12 mouse cellular contexts compared by ENCODE assay signal in genomic region chr19:44640551-44640950, GRCm38 (mm10).
A peak's percentile ranks its signal among the peaks of the same experiment; 100 is the strongest.
DNase-seq lines count a peak whose midpoint lies in the region; ATAC-seq and TF ChIP-seq lines count a peak whose summit lies in the region.
"Had no signal": no experiment of that assay in that cellular context is flagged by ENCODE, and none has a peak within 500 bp of the region (broad histone marks: within the 10 kb centered on the region; RNA-seq: fewer than 3 reads in every experiment).

No protein-coding gene starts in this region.

- TF ChIP-seq EP300 in ES-Bruce4 (IDR thresholded peaks at IDR 0.05; ENCODE audit: insufficient read depth, low read depth, low read length): no peak

- no peak overlapping the region for H3K27ac ChIP-seq in heart, embryonic 11.5 days (ENCODE audit: low read depth, low read length)
- H3K27ac ChIP-seq in ES-Bruce4 (ENCODE audit: insufficient read depth, low read length): no peak overlapping the region
- peak overlapping the region; percentile 81; the same call in 1 of the 2 replicates for H3K27ac ChIP-seq in hindbrain, embryonic 10.5 days
- H3K27ac ChIP-seq in midbrain, embryonic 10.5 days (replicated peaks): peak overlapping the region; percentile 75
- H3K27ac ChIP-seq: liver, embryonic 14.5 days had no signal

- no peak for DNase-seq in heart, postnatal 10 days
- DNase-seq in hindbrain, embryonic 10.5 days (ENCODE audit: low spot score): no peak
- no peak for DNase-seq in midbrain, embryonic 10.5 days (ENCODE audit: low spot score)
- no peak for DNase-seq in gastrocnemius, postnatal 10 days
- DNase-seq in frontal cortex, postnatal 25 days (ENCODE audit: low spot score in 2 of 2): no peak

- peaks cover 5% of the 10 kb centered on the region; the same call in 1 of the 2 replicates for H3K4me1 ChIP-seq in heart, embryonic 11.5 days (ENCODE audit: control insufficient read depth, insufficient read depth, low read length)
- no peaks in the 10 kb centered on the region for H3K4me1 ChIP-seq in ES-Bruce4 (ENCODE audit: control insufficient read depth, insufficient read depth, low read length)
- H3K4me1 ChIP-seq in hindbrain, embryonic 10.5 days (replicated peaks): peaks cover 26% of the 10 kb centered on the region
- H3K4me1 ChIP-seq in midbrain, embryonic 10.5 days: peaks cover 16% of the 10 kb centered on the region

- peak overlapping the region; percentile 33 for H3K4me3 ChIP-seq in heart, embryonic 11.5 days (ENCODE audit: low read depth, low read length)
- no peak overlapping the region for H3K4me3 ChIP-seq in ES-Bruce4 (ENCODE audit: low read depth, low read length)
- H3K4me3 ChIP-seq in hindbrain, embryonic 10.5 days: peak overlapping the region; percentile 51
- H3K4me3 ChIP-seq in midbrain, embryonic 10.5 days: peak overlapping the region; percentile 55
- H3K4me3 ChIP-seq: myocyte had no signal

- H3K36me3 ChIP-seq in heart, embryonic 11.5 days (ENCODE audit: control insufficient read depth, insufficient read depth, low read length): no peaks in the 10 kb centered on the region
- H3K36me3 ChIP-seq in ES-Bruce4 (ENCODE audit: control insufficient read depth, insufficient read depth, low read length, poor library complexity, severe bottlenecking): no peaks in the 10 kb centered on the region
- no peaks in the 10 kb centered on the region for H3K36me3 ChIP-seq in hindbrain, embryonic 10.5 days
- no peaks in the 10 kb centered on the region for H3K36me3 ChIP-seq in midbrain, embryonic 10.5 days

- no peak for ATAC-seq in heart, embryonic 11.5 days (replicated peaks; ENCODE audit: insufficient number of reproducible peaks, low FRiP score, low TSS enrichment)
- no peak for ATAC-seq in granulocyte monocyte progenitor cell, adult 5-6 weeks (replicated peaks; ENCODE audit: poor library complexity, severe bottlenecking)
- ATAC-seq: inflammation-experienced regulatory T-cells, adult 6 months; Patski had no signal

- intact Hi-C loops in heart, postnatal 10 days (cut with DNase I): no loop called here

- no peaks in the 10 kb centered on the region for H3K9me3 ChIP-seq in heart, embryonic 11.5 days (replicated peaks; ENCODE audit: control insufficient read depth, low read length)
- H3K9me3 ChIP-seq in ES-Bruce4 (replicated peaks; ENCODE audit: control insufficient read depth, insufficient read depth, low read length, poor library complexity, severe bottlenecking): no peaks in the 10 kb centered on the region
- no peaks in the 10 kb centered on the region for H3K9me3 ChIP-seq in hindbrain, embryonic 10.5 days
- H3K9me3 ChIP-seq in midbrain, embryonic 10.5 days (replicated peaks): no peaks in the 10 kb centered on the region

- no peak for TF ChIP-seq CTCF in ES-Bruce4 (IDR thresholded peaks at IDR 0.05; ENCODE audit: low read depth, low read length)

- TF ChIP-seq POLR2A in ES-Bruce4 (IDR thresholded peaks at IDR 0.05; ENCODE audit: insufficient read depth, low read length): no peak

- WGBS in heart, embryonic 11.5 days (ENCODE audit: insufficient replicate concordance): 0% methylated on average over 1 of the region's 1 CpGs
- WGBS in hindbrain, embryonic 10.5 days: 4% methylated on average over 1 of the region's 1 CpGs
- 0% methylated on average over 1 of the region's 1 CpGs for WGBS in midbrain, embryonic 10.5 days

- no peak overlapping the region for H3K9ac ChIP-seq in heart, embryonic 11.5 days (ENCODE audit: low read depth, low read length)
- peak overlapping the region; percentile 54 for H3K9ac ChIP-seq in ES-Bruce4 (ENCODE audit: low read depth, poor library complexity, severe bottlenecking)
- H3K9ac ChIP-seq: liver, embryonic 14.5 days had no signal

- peak overlapping the region; percentile 62 for H3K4me2 ChIP-seq in heart, embryonic 11.5 days

- peaks cover 57% of the 10 kb centered on the region for H3K27me3 ChIP-seq in heart, embryonic 11.5 days (ENCODE audit: control insufficient read depth, insufficient read depth, low read length)
- H3K27me3 ChIP-seq in ES-Bruce4 (ENCODE audit: control insufficient read depth, insufficient read depth, low read length, poor library complexity, severe bottlenecking): 0 out of 2 replicates have a peak, but pooled peaks cover 2% of the 10 kb centered on the region
- H3K27me3 ChIP-seq in hindbrain, embryonic 10.5 days (ENCODE audit: insufficient read depth, poor library complexity, severe bottlenecking): peaks cover 88% of the 10 kb centered on the region
- peaks cover 89% of the 10 kb centered on the region for H3K27me3 ChIP-seq in midbrain, embryonic 10.5 days (ENCODE audit: low read depth, poor library complexity, severe bottlenecking)
- H3K27me3 ChIP-seq: Patski had no signal

Comparison
In these comparisons a context has a peak if more than half of its experiments do, and no peak if none do; other contexts are left out.
1. H3K27ac ChIP-seq: peak in hindbrain, embryonic 10.5 days (single experiment) and midbrain, embryonic 10.5 days (single experiment); none in heart, embryonic 11.5 days (single experiment) and ES-Bruce4 (single experiment).